In the genomic region with DNA sequence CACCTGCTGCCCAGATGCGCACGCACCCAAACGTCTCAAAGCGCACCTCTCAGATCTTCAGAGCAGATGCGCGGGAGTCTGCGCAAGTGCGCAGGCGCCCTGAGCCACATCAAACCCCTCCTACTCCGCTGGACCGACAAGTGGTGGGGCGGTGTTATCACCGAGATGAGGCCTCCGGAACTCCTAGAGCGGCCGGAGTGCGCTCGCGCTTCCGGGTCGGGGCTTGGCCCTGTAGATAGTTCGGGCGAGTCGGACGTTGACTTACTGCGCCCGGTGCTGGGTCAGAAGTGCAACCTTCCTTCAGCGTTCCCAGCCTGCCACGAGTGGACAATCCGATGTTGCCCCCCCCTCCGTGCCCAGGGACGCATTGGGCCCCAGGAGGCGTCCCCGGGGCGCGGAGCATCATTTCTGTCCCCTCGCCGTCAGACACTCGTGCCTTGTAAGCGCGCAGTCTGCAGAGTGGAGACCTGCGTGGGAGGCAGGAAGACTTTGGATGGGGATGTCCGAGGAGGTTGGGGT, we compare ENCODE assay signal across 8 mouse cellular contexts. TPM values are rescaled to one million over a fixed set of nuclear protein-coding genes. Genes with fewer than 3 reads are reported as not detected.
A peak's percentile ranks its signal among the peaks of the same experiment; 100 is the strongest.
DNase-seq lines count a peak whose midpoint lies in the region; ATAC-seq and TF ChIP-seq lines count a peak whose summit lies in the region.

No protein-coding gene starts in this region.

- H3K9me3 ChIP-seq in embryonic facial prominence, embryonic 15.5 days (replicated peaks): no peaks in the 10 kb centered on the region
- no peaks in the 10 kb centered on the region for H3K9me3 ChIP-seq in heart, embryonic 10.5 days
- H3K9me3 ChIP-seq in kidney, embryonic 15.5 days (replicated peaks): no peaks in the 10 kb centered on the region

- WGBS in bone marrow, adult 2 months: under 1% methylated on average over 43 of the region's 43 CpGs
- WGBS in embryonic facial prominence, embryonic 15.5 days: under 1% methylated on average over 43 of the region's 43 CpGs
- WGBS in heart, embryonic 10.5 days: 1% methylated on average over 43 of the region's 43 CpGs
- WGBS in kidney, embryonic 15.5 days: under 1% methylated on average over 43 of the region's 43 CpGs

- peak overlapping the region; percentile 97 for H3K4me3 ChIP-seq in bone marrow, adult 2 months (replicated peaks; ENCODE audit: control insufficient read depth, low read depth, low read length)
- peak overlapping the region; percentile 65 for H3K4me3 ChIP-seq in embryonic facial prominence, embryonic 15.5 days (replicated peaks)
- peak overlapping the region; percentile 72 for H3K4me3 ChIP-seq in heart, embryonic 10.5 days
- H3K4me3 ChIP-seq in kidney, embryonic 15.5 days (replicated peaks): peak overlapping the region; percentile 82

- peaks cover 4% of the 10 kb centered on the region for H3K4me1 ChIP-seq in bone marrow, adult 2 months (ENCODE audit: control insufficient read depth, insufficient read depth, low read length)
- peaks cover 31% of the 10 kb centered on the region for H3K4me1 ChIP-seq in embryonic facial prominence, embryonic 15.5 days
- peaks cover 29% of the 10 kb centered on the region for H3K4me1 ChIP-seq in heart, embryonic 10.5 days
- H3K4me1 ChIP-seq in kidney, embryonic 15.5 days: peaks cover 48% of the 10 kb centered on the region

- peak overlapping the region; percentile 81 for H3K27ac ChIP-seq in bone marrow, adult 2 months (ENCODE audit: control insufficient read depth, insufficient read depth, low read depth, low read length, poor library complexity)
- peak overlapping the region; percentile 63; the same call in 1 of the 2 replicates for H3K27ac ChIP-seq in embryonic facial prominence, embryonic 15.5 days (replicated peaks)
- peak overlapping the region; percentile 90 for H3K27ac ChIP-seq in heart, embryonic 10.5 days
- peak overlapping the region; percentile 76 for H3K27ac ChIP-seq in kidney, embryonic 15.5 days

- no peak for TF ChIP-seq CTCF in bone marrow, adult 2 months (IDR thresholded peaks at IDR 0.05; ENCODE audit: control insufficient read depth, insufficient read depth, low read length)

- H3K36me3 ChIP-seq in embryonic facial prominence, embryonic 15.5 days: peaks cover 41% of the 10 kb centered on the region
- peaks cover 41% of the 10 kb centered on the region for H3K36me3 ChIP-seq in heart, embryonic 10.5 days
- H3K36me3 ChIP-seq in kidney, embryonic 15.5 days: peaks cover 42% of the 10 kb centered on the region

- TF ChIP-seq POLR2A in bone marrow, adult 2 months (IDR thresholded peaks at IDR 0.05; ENCODE audit: borderline replicate concordance, control insufficient read depth, low read depth, low read length): peak; percentile 93; the same call in 1 of the 2 replicates

- peak overlapping the region; percentile 91 for H3K9ac ChIP-seq in embryonic facial prominence, embryonic 15.5 days
- H3K9ac ChIP-seq in kidney, embryonic 15.5 days: peak overlapping the region; percentile 83

- H3K27me3 ChIP-seq in embryonic facial prominence, embryonic 15.5 days: no peaks in the 10 kb centered on the region
- H3K27me3 ChIP-seq in heart, embryonic 10.5 days (ENCODE audit: insufficient read depth, poor library complexity, severe bottlenecking): no peaks in the 10 kb centered on the region
- no peaks in the 10 kb centered on the region for H3K27me3 ChIP-seq in kidney, embryonic 15.5 days

- DNase-seq in 416B (ENCODE audit: low read depth): peak; percentile 97
- peak; percentile 98 for DNase-seq in heart, embryonic 10.5 days (ENCODE audit: low spot score)
- peak; percentile 96 for DNase-seq in liver
- DNase-seq in spleen, postnatal 4 days (ENCODE audit: low spot score in 2 of 2): peak; percentile 88 to 92

- H3K4me2 ChIP-seq in embryonic facial prominence, embryonic 15.5 days (replicated peaks): peak overlapping the region; percentile 83
- peak overlapping the region; percentile 90 for H3K4me2 ChIP-seq in kidney, embryonic 15.5 days

- peak; percentile 92 for ATAC-seq in embryonic facial prominence, embryonic 15.5 days (ENCODE audit: insufficient number of reproducible peaks, low FRiP score, low TSS enrichment, low read depth)
- peak; percentile 92 for ATAC-seq in kidney, embryonic 15.5 days (replicated peaks; ENCODE audit: low FRiP score)
- ATAC-seq in monocyte, adult 5-6 weeks (replicated peaks; ENCODE audit: insufficient number of reproducible peaks, low FRiP score, low TSS enrichment, poor library complexity, severe bottlenecking): peak; percentile 92

RNA-seq across cellular contexts. Expression of gene Rpl14, which starts 5.9 kb away (rescaled TPM):
- polyA plus RNA-seq in bone marrow, adult 2 months (2011; ENCODE audit: insufficient read depth, insufficient read length, low replicate concordance, missing spikeins): 844 and 1,026 TPM in 2 replicates
- 799 and 857 TPM in 2 replicates for polyA plus RNA-seq in embryonic facial prominence, embryonic 15.5 days (2015; fragmentation: Nextera tagmentation; extraction: Ambion mirVana)
- polyA plus RNA-seq in heart, embryonic 10.5 days (2016; fragmentation: Nextera tagmentation; extraction: Ambion mirVana): 536 and 638 TPM in 2 replicates
- 783 and 843 TPM in 2 replicates for polyA plus RNA-seq in kidney, embryonic 15.5 days (2015; fragmentation: Nextera tagmentation; extraction: Ambion mirVana)
- 831 to 988 TPM (median 903 TPM) in 3 replicates for total RNA-seq in monocyte, adult 5-6 weeks (2017)

RNA-seq across cellular contexts. Expression of gene Entpd3, which starts 37.6 kb away (rescaled TPM):
- polyA plus RNA-seq in bone marrow, adult 2 months (2011; ENCODE audit: insufficient read depth, insufficient read length, low replicate concordance, missing spikeins): 0.56 TPM in 1 of 2 replicates, not detected in the other
- 6.6 and 7.7 TPM in 2 replicates for polyA plus RNA-seq in embryonic facial prominence, embryonic 15.5 days (2015; fragmentation: Nextera tagmentation; extraction: Ambion mirVana)
- polyA plus RNA-seq in heart, embryonic 10.5 days (2016; fragmentation: Nextera tagmentation; extraction: Ambion mirVana): 0.14 and 0.15 TPM in 2 replicates
- 1.5 and 2.0 TPM in 2 replicates for polyA plus RNA-seq in kidney, embryonic 15.5 days (2015; fragmentation: Nextera tagmentation; extraction: Ambion mirVana)
- not detected in 3 replicates for total RNA-seq in monocyte, adult 5-6 weeks (2017)

Comparison
In these comparisons a context has a peak if more than half of its experiments do, and no peak if none do; other contexts are left out.
1. Peak in every context shown above with its lines: DNase-seq, ATAC-seq, H3K4me3 ChIP-seq and H3K27ac ChIP-seq.